Comparison of ENCODE assay signal across 14 mouse cellular contexts in genomic region chr5:125486088-125486487, GRCm38 (mm10). TPM values are rescaled to one million over a fixed set of nuclear protein-coding genes. Genes with fewer than 3 reads are reported as not detected.
"Had no signal": no experiment of that assay in that cellular context is flagged by ENCODE, and none has a peak within 500 bp of the region (broad histone marks: within the 10 kb centered on the region; RNA-seq: fewer than 3 reads in every experiment).

No protein-coding gene starts in this region.

- H3K4me1 ChIP-seq: limb, embryonic 13.5 days had no signal

- ATAC-seq: liver, embryonic 12.5 days; midbrain, embryonic 15.5 days had no signal

- H3K9me3 ChIP-seq: kidney, embryonic 15.5 days; limb, embryonic 13.5 days; liver, embryonic 12.5 days; midbrain, embryonic 15.5 days; neural tube, embryonic 12.5 days had no signal

- H3K27me3 ChIP-seq: kidney, embryonic 15.5 days; limb, embryonic 13.5 days; liver, embryonic 12.5 days; midbrain, embryonic 15.5 days; neural tube, embryonic 12.5 days had no signal

- H3K4me2 ChIP-seq: kidney, embryonic 15.5 days; limb, embryonic 13.5 days; liver, embryonic 12.5 days; lung, embryonic 14.5 days; midbrain, embryonic 11.5 days; midbrain, embryonic 15.5 days; neural tube, embryonic 12.5 days had no signal

- DNase-seq: layer of hippocampus, adult 9-11 months; layer of hippocampus, postnatal 36 days; lung, embryonic 14.5 days; lung, postnatal 10 days; lung, postnatal 4 days; thymus, postnatal 4 days had no signal

- H3K9ac ChIP-seq: kidney, embryonic 15.5 days; limb, embryonic 13.5 days; liver, embryonic 12.5 days; lung, embryonic 14.5 days; midbrain, embryonic 15.5 days had no signal

- H3K4me3 ChIP-seq: kidney, embryonic 15.5 days; limb, embryonic 13.5 days; liver, embryonic 12.5 days; midbrain, embryonic 15.5 days; neural tube, embryonic 12.5 days had no signal

- H3K27ac ChIP-seq: limb, embryonic 13.5 days; liver, embryonic 12.5 days; midbrain, embryonic 15.5 days; neural tube, embryonic 12.5 days; stomach, postnatal 0 days had no signal

RNA-seq across cellular contexts. Expression of gene Tmem132b, which starts 45.5 kb away (rescaled TPM):
- polyA plus RNA-seq: liver, embryonic 16.5 days; lung, embryonic 14.5 days had no signal
